Mouse (Mus musculus) intestine, postnatal 0 days (tissue): ENCODE measurements around the gene Fstl1. TPM values are rescaled to one million over a fixed set of nuclear protein-coding genes. Genes with fewer than 3 reads are reported as not detected.

ENCODE experiments used
- ATAC-seq: fragments of 200-750 bp; cut with Nextera tagmentation; 2 replicates; pipeline ENCODE4 v1.8.0; 2017; ENCODE audit warnings: mild to moderate bottlenecking, moderate TSS enrichment, moderate library complexity
- H3K27ac ChIP-seq: fragments of 300-500 bp; sonication (generic); 2 replicates; pipeline ENCODE4 v1.5.1; 2014; ENCODE audit warnings: mild to moderate bottlenecking, low read depth, low read length, moderate library complexity
- H3K27me3 ChIP-seq: fragments of 300-500 bp; sonication (generic); replicated peaks from 2 replicates; pipeline ENCODE4 v1.6.1; 2014; ENCODE audit warnings: low read length, mixed read lengths; ENCODE audit not compliant: control insufficient read depth, insufficient read depth
- H3K36me3 ChIP-seq: fragments of 300-500 bp; sonication (generic); 2 replicates; pipeline ENCODE4 v1.6.1; 2014; ENCODE audit warnings: mild to moderate bottlenecking, moderate library complexity; ENCODE audit not compliant: control insufficient read depth, insufficient read depth
- H3K4me1 ChIP-seq: fragments of 300-500 bp; sonication (generic); replicated peaks from 2 replicates; pipeline ENCODE4 v1.6.1; 2014; ENCODE audit warnings: antibody characterized with exemption, low read length, mixed read lengths; ENCODE audit not compliant: control insufficient read depth, insufficient read depth
- H3K4me2 ChIP-seq: fragments of 300-500 bp; sonication (generic); replicated peaks from 2 replicates; pipeline ENCODE4 v1.6.1; 2014; ENCODE audit warnings: low read depth, mild to moderate bottlenecking, moderate library complexity
- H3K4me3 ChIP-seq: fragments of 300-500 bp; sonication (generic); 2 replicates; pipeline ENCODE4 v1.5.1; 2014; ENCODE audit warnings: low read depth, low read length
- H3K9ac ChIP-seq: fragments of 300-500 bp; sonication (generic); 2 replicates; pipeline ENCODE4 v1.6.1; 2014; ENCODE audit warnings: mild to moderate bottlenecking, low read depth, low read length
- H3K9me3 ChIP-seq: fragments of 300-500 bp; sonication (generic); 2 replicates; pipeline ENCODE4 v1.6.1; 2016; ENCODE audit warnings: mixed run types; ENCODE audit not compliant: control insufficient read depth
- CTCF ChIP-seq: sonication (generic); IDR thresholded peaks from 2 replicates; pipeline ENCODE4 v1.5.1; 2016; ENCODE audit warnings: low read depth, mild to moderate bottlenecking, control low read depth, antibody characterized with exemption, moderate library complexity
- WGBS: fragments of 180-500 bp; shearing (Covaris S2); extraction: QIAGEN DNeasy Blood & Tissue Kit; methylation state at CpG from one replicate; pipeline ENCODE4 v1.1.7; 2014; 5-methylcytosine and 5-hydroxymethylcytosine counted together
- polyA plus RNA-seq: library from polyadenylated mRNA; unstranded; fragments of >200 nt; fragmentation: Nextera tagmentation; extraction: Ambion mirVana; gene quantifications from 2 replicates; pipeline ENCODE4 v1.2.1, GENCODE M21; 2015

Gene Fstl1
- polyA plus RNA-seq, 1 experiment from 2014 or later = 125 TPM

GRCm38 (mm10) chr16:37802686-37803295 lies 26.1 kb downstream of the Fstl1 start:
- Histone ChIP-seq H3K4me3 (no peak overlapping the region), H3K27ac (no peak overlapping the region), H3K4me1 (no peaks in the 10 kb centered on the region), H3K9ac (no peak overlapping the region), H3K36me3 (peaks cover 4% of the 10 kb centered on the region; the same call in 1 of the 2 replicates), H3K9me3 (no peaks in the 10 kb centered on the region), H3K4me2 (no peak overlapping the region), H3K27me3 (no peaks in the 10 kb centered on the region)
- no peak for ATAC-seq
- TF ChIP-seq CTCF = no peak
- WGBS = 58% methylated on average over 4 of the region's 4 CpGs

GRCm38 (mm10) chr16:37803387-37803950 lies 26.8 kb downstream of the Fstl1 start:
- TF ChIP-seq CTCF = no peak
- H3K4me3 ChIP-seq = no peak overlapping the region
- H3K27me3 ChIP-seq = no peaks in the 10 kb centered on the region
- WGBS = 94% methylated on average over 9 of the region's 9 CpGs
- no peak overlapping the region for H3K27ac ChIP-seq
- H3K4me1 ChIP-seq = no peaks in the 10 kb centered on the region
- no peak overlapping the region for H3K4me2 ChIP-seq
- no peak overlapping the region for H3K9ac ChIP-seq
- ATAC-seq = no peak
- H3K36me3 ChIP-seq = peaks cover 4% of the 10 kb centered on the region; the same call in 1 of the 2 replicates
- H3K9me3 ChIP-seq = no peaks in the 10 kb centered on the region

- Histone ChIP-seq H3K36me3 (no peaks in the 10 kb centered on the region; the same call in 1 of the 2 replicates), H3K4me2 (no peak overlapping the region), H3K9me3 (no peaks in the 10 kb centered on the region), H3K27me3 (no peaks in the 10 kb centered on the region), H3K4me1 (0 out of 2 replicates have a peak, but pooled peaks cover 3% of the 10 kb centered on the region), H3K9ac (no peak overlapping the region), H3K27ac (no peak overlapping the region), H3K4me3 (no peak overlapping the region)
- 75% methylated on average over 3 of the region's 3 CpGs for WGBS
- ATAC-seq = no peak
- TF ChIP-seq CTCF = no peak
Observed at GRCm38 (mm10) chr16:37805746-37806495, 29.2 kb downstream of the Fstl1 start.

DNA sequence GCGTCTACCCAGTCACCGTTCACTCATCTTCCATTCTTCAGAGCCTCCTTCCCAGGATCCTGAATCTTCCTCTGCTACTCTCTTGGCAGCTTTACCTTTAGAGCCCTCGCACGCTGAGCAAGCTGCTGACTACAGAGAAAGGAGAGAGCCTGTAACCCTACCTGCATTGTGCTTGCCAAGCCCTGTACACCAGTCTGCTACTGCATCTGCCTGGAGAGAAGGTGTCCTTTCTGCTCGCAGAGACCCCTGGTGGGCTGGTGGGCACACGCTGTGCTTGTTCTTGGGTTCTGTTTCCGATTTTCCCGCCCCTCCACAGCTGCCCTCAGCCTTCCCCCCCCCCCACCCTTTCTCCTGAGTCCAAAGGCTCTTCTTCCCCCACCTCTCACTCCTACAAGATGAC lies 30.6 kb downstream of the Fstl1 start:
- H3K4me3 ChIP-seq = no peak overlapping the region
- 0 out of 2 replicates have a peak, but pooled peaks cover 3% of the 10 kb centered on the region for H3K4me1 ChIP-seq
- H3K27me3 ChIP-seq = no peaks in the 10 kb centered on the region
- no peak overlapping the region for H3K4me2 ChIP-seq
- no peak for TF ChIP-seq CTCF
- no peaks in the 10 kb centered on the region; the same call in 1 of the 2 replicates for H3K36me3 ChIP-seq
- ATAC-seq = no peak
- H3K9me3 ChIP-seq = no peaks in the 10 kb centered on the region
- H3K27ac ChIP-seq = no peak overlapping the region
- H3K9ac ChIP-seq = no peak overlapping the region
- WGBS = 87% methylated on average over 8 of the region's 8 CpGs

GRCm38 (mm10) chr16:37808866-37809622 lies 32.4 kb downstream of the Fstl1 start:
- ATAC-seq = no peak
- no peak overlapping the region; the same call in 1 of the 2 replicates for H3K4me2 ChIP-seq
- TF ChIP-seq CTCF = no peak

GRCm38 (mm10) chr16:37809623-37809992 lies 32.9 kb downstream of the Fstl1 start:
- WGBS = 72% methylated on average over 6 of the region's 6 CpGs
- no peak for TF ChIP-seq CTCF
- Histone ChIP-seq H3K9ac (no peak overlapping the region), H3K4me1 (0 out of 2 replicates have a peak, but pooled peaks cover 3% of the 10 kb centered on the region), H3K36me3 (no peaks in the 10 kb centered on the region), H3K9me3 (no peaks in the 10 kb centered on the region), H3K27ac (no peak overlapping the region; the same call in 1 of the 2 replicates), H3K27me3 (no peaks in the 10 kb centered on the region), H3K4me2 (no peak overlapping the region; the same call in 1 of the 2 replicates), H3K4me3 (no peak overlapping the region)
- no peak for ATAC-seq

More at GRCm38 (mm10) chr16:37808866-37809622, 32.4 kb downstream of the Fstl1 start:
- Histone ChIP-seq H3K27ac (no peak overlapping the region; the same call in 1 of the 2 replicates), H3K36me3 (no peaks in the 10 kb centered on the region; the same call in 1 of the 2 replicates), H3K9ac (no peak overlapping the region), H3K4me3 (no peak overlapping the region), H3K4me1 (0 out of 2 replicates have a peak, but pooled peaks cover 3% of the 10 kb centered on the region), H3K9me3 (no peaks in the 10 kb centered on the region), H3K27me3 (no peaks in the 10 kb centered on the region)
- 56% methylated on average over 10 of the region's 10 CpGs for WGBS
